Mouse (Mus musculus) layer of hippocampus, adult 18-20 months (tissue): ENCODE measurements around the gene Tcte2. TPM values are rescaled to one million over a fixed set of nuclear protein-coding genes. Genes with fewer than 3 reads are reported as not detected.
"Not testable (repeated sequence)": the region's sequence is repeated elsewhere in the genome, so short reads cannot be mapped to it uniquely, and the experiment has no call there.

Source experiments
- DNase-seq, 2 experiments: peaks; one replicate each; pipeline ENCODE4 v3.0.0; 2022; ENCODE audit warnings: low spot score in 2 of 2
- total RNA-seq, 2 experiments: library from RNA; stranded (reverse); gene quantifications; 2 replicates each; pipeline ENCODE4 v1.2.3; 2021

Tcte2 gene
- total RNA-seq, 2 experiments from 2014 or later = 18.5 to 21.0 TPM

DNA sequence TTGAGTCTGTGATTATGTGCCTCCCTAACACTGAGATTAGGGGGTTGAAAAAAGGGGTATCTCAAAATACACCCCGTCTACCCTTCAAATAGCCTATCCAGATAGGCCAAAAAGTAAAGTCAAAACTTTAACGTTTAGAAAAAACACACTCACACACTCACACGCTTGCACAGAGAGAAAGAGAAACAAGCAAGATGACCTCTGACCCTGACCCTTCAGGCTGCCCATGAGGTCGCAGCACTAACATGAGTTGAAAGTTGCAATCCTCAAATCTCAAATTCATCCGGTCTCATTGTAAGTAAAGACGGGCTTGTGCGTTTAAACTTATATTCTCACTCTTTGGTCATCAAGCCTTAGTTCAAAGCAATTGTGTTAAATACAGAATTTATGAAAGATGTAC, 77.4 kb downstream of the Tcte2 start:
- DNase-seq = no peak

DNA sequence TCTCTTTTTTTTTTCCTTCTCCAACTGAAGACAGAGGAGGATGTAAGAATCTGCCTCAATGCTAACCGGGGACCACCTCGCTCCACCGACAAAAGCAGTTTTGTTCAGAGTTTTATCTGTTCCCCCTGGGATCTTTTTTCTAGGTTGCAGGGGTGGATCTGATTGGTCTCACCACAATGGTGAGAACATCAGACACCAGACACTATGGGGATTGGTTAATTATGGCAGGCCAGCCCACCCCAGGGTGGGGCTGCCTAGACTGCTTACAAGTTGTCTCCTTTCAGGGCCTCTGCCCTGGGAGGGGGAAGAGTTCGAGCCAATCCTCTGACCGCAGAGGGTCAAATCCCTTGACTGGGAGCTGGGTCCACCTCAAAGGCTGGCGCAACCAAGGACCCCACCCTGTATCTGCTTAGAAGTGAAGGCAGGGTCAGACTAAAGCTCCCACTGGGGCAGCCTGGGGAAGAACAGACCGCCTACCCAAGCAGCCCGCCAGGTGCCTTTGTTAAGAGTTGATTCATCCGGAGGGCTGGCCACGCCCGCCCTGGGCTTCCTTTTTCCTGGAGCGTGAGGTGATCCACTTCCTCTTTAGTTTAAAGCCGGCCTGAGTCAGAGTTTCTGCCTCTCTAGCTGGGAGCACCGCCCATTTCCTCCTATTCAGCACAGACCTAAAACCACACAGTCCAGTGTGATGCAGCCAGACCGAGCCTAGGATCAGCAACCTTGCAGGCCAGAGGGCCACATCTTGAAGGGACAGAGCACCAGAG, 78.0 kb downstream of the Tcte2 start:
- DNase-seq = no peak

- DNase-seq = no peak
Measured at GRCm38 (mm10) chr17:13683027-13683410, 78.6 kb downstream of the Tcte2 start.

GRCm38 (mm10) chr17:13682378-13683026, 79.1 kb downstream of the Tcte2 start:
- DNase-seq = no peak

DNA sequence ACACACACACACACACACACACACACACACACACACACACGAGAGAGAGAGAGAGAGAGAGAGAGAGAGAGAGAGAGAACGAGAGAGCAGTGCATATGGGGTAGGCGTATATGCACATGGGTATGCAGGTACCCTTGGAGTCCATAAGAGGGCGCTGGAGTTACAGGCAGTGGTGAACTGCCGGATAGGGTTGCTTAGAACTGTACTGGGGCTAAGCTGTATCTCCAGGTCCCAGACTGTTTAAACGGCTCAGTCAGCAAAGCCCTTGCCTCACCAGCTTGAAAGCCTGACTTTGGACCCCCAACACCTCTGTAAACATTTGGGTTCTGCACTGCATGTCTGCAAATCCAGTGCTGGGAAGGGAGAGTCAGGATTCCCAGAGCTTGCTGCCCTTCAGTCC, 79.9 kb downstream of the Tcte2 start:
- DNase-seq = no peak

GRCm38 (mm10) chr17:13681126-13681525, 80.5 kb downstream of the Tcte2 start:
- peak; percentile 79 to 88 for DNase-seq

DNA sequence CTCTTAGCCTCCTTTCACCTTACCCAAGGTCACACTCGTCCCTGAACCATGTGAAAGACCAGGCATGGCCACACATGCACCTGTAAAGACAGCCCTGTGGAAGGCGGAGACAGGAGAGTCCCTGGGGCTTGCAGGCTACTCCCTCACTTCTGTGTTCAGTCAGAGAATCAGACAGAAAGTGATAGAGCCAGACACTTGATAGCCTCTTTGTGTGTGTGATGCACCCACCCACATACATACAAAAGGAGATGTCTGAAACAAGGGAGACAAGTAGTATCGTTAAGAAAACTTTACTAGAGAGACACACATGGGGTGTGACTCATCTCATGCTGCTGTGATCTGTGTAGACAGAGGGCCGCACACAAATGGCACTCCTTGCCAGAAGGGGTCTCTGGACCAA, 81.3 kb downstream of the Tcte2 start:
- peak in 1 of 2 experiments; percentile 23 for DNase-seq

DNA sequence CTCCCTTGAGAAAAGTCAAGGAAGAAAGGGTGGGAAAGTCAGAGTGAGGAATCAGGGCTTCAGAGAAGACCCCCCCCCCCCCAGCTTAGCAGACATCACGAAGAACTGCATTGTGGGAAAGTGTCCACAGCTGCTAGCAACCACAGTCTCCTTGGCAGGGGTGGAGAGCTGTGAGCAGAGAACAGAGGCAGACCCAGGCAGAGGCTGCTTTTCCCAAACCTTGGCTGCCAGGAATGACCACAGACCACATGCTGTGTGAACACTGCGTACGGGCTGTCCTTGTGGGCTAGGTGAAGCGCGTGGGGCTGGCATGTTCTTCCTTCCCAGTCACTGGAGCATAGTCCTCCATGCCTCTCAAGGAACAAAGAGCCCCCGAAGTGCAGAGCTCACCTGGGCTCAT, 81.9 kb downstream of the Tcte2 start:
- no peak for DNase-seq

DNA sequence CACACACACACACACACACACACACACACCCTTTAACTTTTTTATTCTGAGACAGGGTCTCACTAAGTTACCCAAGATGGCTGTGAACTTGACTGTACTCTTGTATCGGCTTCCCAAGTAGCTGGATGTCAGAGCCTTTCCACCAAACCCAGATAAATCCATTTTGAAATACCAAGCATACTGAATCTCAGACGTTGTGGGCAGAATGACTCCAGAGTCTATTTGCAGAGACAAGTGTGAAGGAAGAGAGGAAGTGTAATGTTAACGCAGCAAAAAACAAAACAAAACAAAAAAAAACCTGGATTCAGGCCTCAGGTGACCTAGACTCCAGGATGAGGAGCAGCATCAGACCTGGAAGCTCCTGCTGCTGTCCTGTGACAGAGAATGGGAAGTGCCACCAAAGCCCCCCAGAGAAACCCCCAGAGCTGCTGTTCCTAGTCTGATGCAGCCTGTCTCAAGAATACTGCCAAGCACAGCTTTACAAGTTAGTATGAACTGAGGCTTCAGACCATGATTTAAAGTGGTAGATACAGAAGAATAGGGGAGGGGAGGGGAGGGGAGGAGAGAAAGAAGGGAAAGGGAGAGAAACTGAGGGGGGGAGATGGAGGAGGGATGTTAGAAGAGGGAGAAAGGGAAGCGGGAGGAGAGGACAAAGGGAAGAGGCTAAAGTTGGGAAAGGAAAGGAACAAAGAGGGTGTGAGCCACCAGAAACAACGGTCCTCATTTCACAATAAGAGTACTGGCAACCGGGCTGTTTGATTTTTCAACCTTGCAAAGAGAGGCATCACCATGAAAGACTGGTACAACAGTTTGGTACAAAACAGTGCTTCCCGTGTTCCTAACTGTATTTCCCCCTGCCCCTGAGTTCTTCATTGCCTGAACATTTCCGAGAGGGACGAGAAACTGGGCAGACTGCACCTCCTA, 84.1 kb downstream of the Tcte2 start:
- DNase-seq = no peak

- not testable (repeated sequence) for DNase-seq
Measured at GRCm38 (mm10) chr17:13676099-13676498, 85.5 kb downstream of the Tcte2 start.

DNA sequence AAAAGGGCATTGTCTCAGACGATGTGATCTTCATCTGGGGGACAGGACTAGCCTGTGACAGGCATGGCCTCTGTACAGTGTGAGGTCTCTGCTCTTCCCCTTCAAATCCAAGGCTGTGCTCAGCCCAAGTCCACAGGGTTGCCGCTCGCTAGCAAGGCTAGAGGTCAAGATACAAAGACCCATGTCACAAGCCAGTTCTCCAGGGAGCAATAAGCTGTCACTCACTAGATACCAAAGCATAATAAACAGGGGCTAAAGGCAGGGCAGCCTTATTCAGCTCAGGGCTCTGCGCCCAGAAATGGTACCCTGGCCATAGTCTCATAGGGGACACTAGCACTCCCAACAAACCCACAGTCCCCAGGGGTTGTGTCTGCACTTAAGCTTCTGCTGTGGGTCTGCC, 86.0 kb downstream of the Tcte2 start:
- DNase-seq = no peak

- DNase-seq = no peak
Measured at GRCm38 (mm10) chr17:13674695-13675306, 86.8 kb downstream of the Tcte2 start.

- no peak for DNase-seq
Measured at GRCm38 (mm10) chr17:13671732-13672131, 89.9 kb downstream of the Tcte2 start.

- DNase-seq = no peak
Measured at GRCm38 (mm10) chr17:13670227-13670626, 91.4 kb downstream of the Tcte2 start.

DNA sequence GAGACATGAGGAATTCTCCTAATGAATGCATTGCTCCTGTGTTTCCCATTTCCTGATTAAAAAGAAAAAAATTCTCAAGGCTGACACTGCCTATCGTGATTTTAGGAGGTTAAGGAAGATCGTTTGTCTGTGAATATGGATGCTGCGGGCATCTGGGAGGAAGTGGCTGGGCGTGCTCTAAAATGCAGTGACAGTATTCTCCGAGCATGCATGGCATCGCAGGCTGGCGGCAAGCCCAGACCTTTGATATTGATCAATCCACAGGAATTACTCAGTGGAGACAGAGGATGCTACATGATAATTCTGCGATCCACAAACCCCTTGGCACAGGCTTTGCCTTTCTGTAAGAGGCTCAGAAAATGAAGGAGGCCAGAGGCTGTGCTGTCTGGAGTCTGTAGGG, 92.4 kb downstream of the Tcte2 start:
- DNase-seq = peak; percentile 25 to 73

DNA sequence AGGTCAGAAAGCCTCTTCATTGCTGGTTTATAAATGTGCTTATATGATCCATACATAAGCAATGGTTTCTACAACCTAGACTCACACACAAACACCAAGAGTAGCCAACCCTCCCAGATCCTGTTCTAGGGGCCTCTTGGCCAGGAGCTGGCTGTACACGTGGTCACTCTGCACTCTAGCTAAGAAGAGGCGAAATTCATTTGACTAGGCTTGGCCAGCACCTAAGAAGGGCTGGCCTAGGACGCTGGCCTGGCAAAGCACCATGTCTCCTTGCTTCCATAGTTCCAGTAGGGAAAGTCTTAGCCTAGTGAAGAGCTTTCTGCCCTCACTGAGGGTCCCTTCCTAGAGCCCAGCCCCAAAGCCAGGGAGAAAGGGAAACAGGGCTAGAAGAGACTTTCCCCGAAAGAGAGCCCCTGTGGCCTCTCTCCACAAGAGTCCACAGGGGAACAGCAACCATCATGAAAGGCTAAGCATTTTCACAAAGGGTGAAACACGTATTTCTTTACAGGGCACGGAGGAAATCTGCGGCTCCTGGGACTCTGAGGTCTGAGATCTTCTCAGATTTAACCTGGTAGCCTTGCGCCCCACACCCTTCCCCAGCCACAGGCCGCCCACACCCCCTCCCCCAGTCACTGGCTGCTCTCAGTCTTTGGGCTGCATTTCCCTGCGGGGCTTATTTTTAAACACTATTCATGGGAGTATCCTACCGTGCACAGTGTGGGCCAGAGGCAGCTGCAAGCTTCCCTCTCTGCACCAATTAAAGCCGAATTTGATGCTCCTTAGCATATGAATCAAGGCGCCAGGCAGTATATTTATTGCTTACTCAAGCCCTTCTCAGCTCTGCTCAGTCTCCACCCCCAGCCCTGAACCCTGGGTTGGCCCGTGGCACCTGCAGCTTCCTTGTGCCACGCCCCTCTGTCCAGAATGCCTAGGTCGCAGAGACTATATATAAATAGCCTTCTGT, 93.3 kb downstream of the Tcte2 start:
- DNase-seq = peak; percentile 16 to 34

- no peak for DNase-seq
Measured at GRCm38 (mm10) chr17:13667006-13667405, 94.6 kb downstream of the Tcte2 start.

GRCm38 (mm10) chr17:13665731-13666130, 95.9 kb downstream of the Tcte2 start:
- DNase-seq = no peak

DNA sequence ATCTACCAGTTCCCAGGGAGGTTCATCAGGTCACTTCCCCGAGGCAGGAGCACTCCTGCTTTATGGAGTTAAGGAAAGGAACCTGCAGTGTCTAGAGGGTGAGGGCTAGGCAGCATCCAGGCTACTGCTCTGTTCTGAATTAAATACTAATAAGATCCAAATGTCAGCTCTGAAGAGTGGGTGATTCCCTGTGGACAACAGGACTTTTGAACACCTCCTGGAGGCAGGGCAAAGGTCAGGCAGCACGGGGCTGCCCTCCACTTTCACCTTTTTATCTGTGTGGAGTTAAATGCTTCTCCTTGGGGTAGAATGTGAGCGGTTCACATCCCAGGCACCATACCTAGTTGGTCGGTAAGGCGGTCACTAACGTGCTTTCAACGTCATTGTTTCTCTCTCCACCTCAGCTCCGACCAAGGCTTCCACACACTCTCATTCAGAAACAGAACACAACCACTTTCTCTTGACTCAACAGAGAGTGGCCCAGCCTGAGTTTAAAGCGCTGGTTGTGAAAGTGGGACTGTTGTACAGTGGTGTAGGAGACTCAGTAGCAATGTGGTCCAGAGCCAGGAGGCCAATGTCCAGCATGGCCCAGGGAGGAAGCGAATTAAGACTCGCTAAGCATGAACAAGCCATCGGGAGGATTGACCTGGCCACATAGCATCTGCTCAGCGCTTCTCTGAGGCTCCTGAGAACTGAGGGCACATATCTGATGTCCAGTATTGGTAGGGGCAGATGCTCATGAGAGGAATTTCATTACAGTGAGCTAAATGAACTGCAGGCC, 98.0 kb downstream of the Tcte2 start:
- DNase-seq = no peak
